Mouse (Mus musculus) bone marrow, adult 2 months (tissue): ENCODE measurements around the gene Tmcc3.

Experiments
- CTCF ChIP-seq: fragments of 200-500 bp; IDR thresholded peaks from 2 replicates; pipeline ENCODE4 v1.5.1; 2011; ENCODE audit warnings: low read length, control low read depth; ENCODE audit not compliant: control insufficient read depth, insufficient read depth
- POLR2A ChIP-seq: fragments of 200-500 bp; IDR thresholded peaks from 2 replicates; pipeline ENCODE4 v1.6.1; 2011; ENCODE audit warnings: low read depth, mild to moderate bottlenecking, control low read depth, low read length, borderline replicate concordance; ENCODE audit not compliant: control insufficient read depth

DNA sequence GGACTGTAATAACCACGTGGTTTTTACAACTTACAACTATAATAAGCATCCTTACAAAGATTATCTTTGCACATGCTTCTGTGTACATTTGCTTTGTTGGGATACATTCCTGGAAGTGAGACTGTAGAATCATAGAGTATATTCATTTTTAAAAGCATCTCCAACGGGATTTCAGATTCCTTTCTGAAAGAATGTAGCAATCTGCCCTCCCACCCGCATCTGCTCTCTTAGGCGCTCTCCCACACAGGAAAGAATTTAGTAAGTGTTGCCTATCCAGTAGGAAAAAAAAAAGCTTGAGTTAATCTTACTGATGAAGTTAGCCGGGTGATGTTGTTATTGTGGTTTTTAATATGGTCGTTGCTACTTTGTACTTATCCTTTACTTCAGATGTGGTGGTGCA lies 97.9 kb downstream of the Tmcc3 start:
- no peak for TF ChIP-seq CTCF
- no peak for TF ChIP-seq POLR2A
